Mouse (Mus musculus) CH12.LX (cell line): Measurements from ENCODE around the gene St6galnac1. TPM values are rescaled to one million over a fixed set of nuclear protein-coding genes. Genes with fewer than 3 reads are reported as not detected.

Source experiments
- DNase-seq: peaks from one replicate; pipeline ENCODE4 v3.0.0-alpha.2; 2013; ENCODE audit errors: extremely low read depth
- H3K27ac ChIP-seq: 2 replicates; pipeline ENCODE4 v1.5.1; 2012; ENCODE audit warnings: low read depth, mild to moderate bottlenecking, control low read depth, moderate library complexity; ENCODE audit not compliant: insufficient read depth
- H3K27me3 ChIP-seq: replicated peaks from 2 replicates; pipeline ENCODE3; 2012; ENCODE audit warnings: inconsistent platforms
- H3K36me3 ChIP-seq, 2 experiments: replicated peaks in 1 of 2; 2 replicates each; pipeline versions ENCODE3 to v1.6.1; 2012; ENCODE audit warnings: inconsistent platforms in 1 of 2, low read length in 1 of 2, mild to moderate bottlenecking in 1 of 2, mixed read lengths in 1 of 2, moderate library complexity in 1 of 2; ENCODE audit not compliant: control insufficient read depth in 1 of 2, insufficient read depth in 1 of 2
- H3K4me1 ChIP-seq, 2 experiments: 2 replicates each; pipeline ENCODE4 v1.6.1; 2012; ENCODE audit warnings: inconsistent platforms in 1 of 2, moderate library complexity in 1 of 2; ENCODE audit not compliant: insufficient read depth in 2 of 2, control insufficient read depth in 1 of 2
- H3K4me2 ChIP-seq: 2 replicates; pipeline ENCODE4 v1.6.1; 2012; ENCODE audit warnings: low read depth, mild to moderate bottlenecking, control low read depth; ENCODE audit not compliant: poor library complexity, insufficient read depth, severe bottlenecking
- H3K4me3 ChIP-seq, 3 experiments: fragments of 150-350 bp in 1 of 3; sonication (generic) in 1 of 3; replicated peaks in 1 of 3; 2 replicates each; pipeline versions ENCODE3 to v1.5.1; 2011 to 2012; ENCODE audit warnings: low read depth in 2 of 3, low read length in 2 of 3, mild to moderate bottlenecking in 2 of 3, moderate library complexity in 2 of 3, control low read depth in 1 of 3, improper control_type of control experiment in 1 of 3, inconsistent platforms in 1 of 3, mixed read lengths in 1 of 3; ENCODE audit not compliant: poor library complexity in 1 of 3
- H3K79me2 ChIP-seq: replicated peaks from 2 replicates; pipeline ENCODE4 v1.6.1; 2012; ENCODE audit warnings: mild to moderate bottlenecking, moderate library complexity; ENCODE audit not compliant: control insufficient read depth, poor library complexity, insufficient read depth, severe bottlenecking; ENCODE audit errors: extremely low read depth
- H3K9ac ChIP-seq: 2 replicates; pipeline ENCODE4 v1.6.1; 2012; ENCODE audit warnings: low read depth, mild to moderate bottlenecking, control low read depth, moderate library complexity; ENCODE audit not compliant: insufficient read depth
- H3K9me3 ChIP-seq: replicated peaks from 2 replicates; pipeline ENCODE3; 2012; ENCODE audit warnings: low read length, inconsistent platforms, mixed read lengths
- BHLHE40 ChIP-seq: IDR thresholded peaks from 2 replicates; pipeline ENCODE4 v1.6.1; 2011; ENCODE audit warnings: mild to moderate bottlenecking, low read depth, low read length, improper control_type of control experiment
- CTCF ChIP-seq, 2 experiments: IDR thresholded peaks in 1 of 2; conservative IDR thresholded peaks in 1 of 2; 2 replicates each; pipeline ENCODE4 v1.5.1; 2011 to 2012; ENCODE audit warnings: low read depth in 2 of 2, low read length in 2 of 2, improper control_type of control experiment in 1 of 2, inconsistent platforms in 1 of 2, mild to moderate bottlenecking in 1 of 2, moderate library complexity in 1 of 2
- ELF1 ChIP-seq: IDR thresholded peaks from 2 replicates; pipeline ENCODE4 v1.6.1; 2014; ENCODE audit warnings: low read depth, mild to moderate bottlenecking, inconsistent platforms, low read length, improper control_type of control experiment
- ETS1 ChIP-seq: conservative IDR thresholded peaks from 2 replicates; pipeline ENCODE4 v1.6.1; 2012; ENCODE audit warnings: low read depth, mild to moderate bottlenecking, inconsistent platforms, low read length, improper control_type of control experiment, moderate library complexity
- GABPA ChIP-seq: IDR thresholded peaks from 2 replicates; pipeline ENCODE4 v1.6.1; 2012; ENCODE audit warnings: low read depth, low read length, improper control_type of control experiment, inconsistent platforms; ENCODE audit not compliant: insufficient replicate concordance
- IRF4 ChIP-seq: IDR thresholded peaks from 2 replicates; pipeline ENCODE4 v1.6.1; 2014; ENCODE audit warnings: low read depth, mild to moderate bottlenecking, inconsistent platforms, low read length, improper control_type of control experiment
- JUN ChIP-seq: IDR thresholded peaks from 2 replicates; pipeline ENCODE4 v1.6.1; 2011; ENCODE audit warnings: low read depth, mild to moderate bottlenecking, low read length, improper control_type of control experiment, moderate library complexity; ENCODE audit not compliant: insufficient read depth
- JUND ChIP-seq: conservative IDR thresholded peaks from 2 replicates; pipeline ENCODE4 v1.6.1; 2011; ENCODE audit warnings: low read depth, low read length, improper control_type of control experiment
- MAX ChIP-seq: IDR thresholded peaks from 2 replicates; pipeline ENCODE4 v1.6.1; 2011; ENCODE audit warnings: low read length, improper control_type of control experiment
- MAZ ChIP-seq: IDR thresholded peaks from 2 replicates; pipeline ENCODE4 v1.6.1; 2012; ENCODE audit warnings: low read depth, mild to moderate bottlenecking, inconsistent platforms, low read length, improper control_type of control experiment, moderate library complexity
- MYC ChIP-seq: IDR thresholded peaks from 2 replicates; pipeline ENCODE4 v1.6.1; 2011; ENCODE audit warnings: low read depth, mild to moderate bottlenecking, improper control_type of control experiment, low read length
- PAX5 ChIP-seq: IDR thresholded peaks from 2 replicates; pipeline ENCODE4 v1.6.1; 2012; ENCODE audit warnings: low read length, inconsistent platforms, mixed read lengths
- POLR2A ChIP-seq: IDR thresholded peaks from 2 replicates; pipeline ENCODE4 v1.6.1; 2011; ENCODE audit warnings: low read depth, mild to moderate bottlenecking, improper control_type of control experiment, low read length
- RAD21 ChIP-seq: IDR thresholded peaks from 2 replicates; pipeline ENCODE4 v1.6.1; 2011; ENCODE audit warnings: low read depth, mild to moderate bottlenecking, low read length, improper control_type of control experiment, moderate library complexity
- SMC3 ChIP-seq: IDR thresholded peaks from 2 replicates; pipeline ENCODE4 v1.6.1; 2011; ENCODE audit warnings: low read depth, low read length, improper control_type of control experiment
- TCF12 ChIP-seq: IDR thresholded peaks from 2 replicates; pipeline ENCODE4 v1.6.1; 2014; ENCODE audit warnings: low read depth, mild to moderate bottlenecking, inconsistent platforms, low read length, improper control_type of control experiment
- UBTF ChIP-seq: IDR thresholded peaks from 2 replicates; pipeline ENCODE4 v1.6.1; 2012; ENCODE audit warnings: low read depth, mild to moderate bottlenecking, inconsistent platforms, low read length, improper control_type of control experiment, moderate library complexity
- USF2 ChIP-seq: conservative IDR thresholded peaks from 2 replicates; pipeline ENCODE4 v1.6.1; 2011; ENCODE audit warnings: low read depth, low read length, improper control_type of control experiment
- ZC3H11A ChIP-seq: IDR thresholded peaks from 2 replicates; pipeline ENCODE4 v1.6.1; 2012; ENCODE audit warnings: low read depth, mild to moderate bottlenecking, inconsistent platforms, low read length, improper control_type of control experiment
- dilution Hi-C: fragments of 300-500 bp; cut with MboI; formaldehyde crosslinking; loops from 2 replicates; pipeline ENCODE4 v1.14.3; 2020; ENCODE audit warnings: low sequenced_read_pairs; ENCODE audit not compliant: extremely low pct_unique_long_range_greater_than_20kb, extremely low pct_ligation_motif_present
- in situ Hi-C: fragments of 300-500 bp; cut with MboI; formaldehyde crosslinking; loops from 3 replicates; pipeline ENCODE4 v1.14.3; 2019; ENCODE audit warnings: low sequenced_read_pairs, low pct_ligation_motif_present, low pct_unique_long_range_greater_than_20kb, mixed read lengths
- polyA plus RNA-seq: library from polyadenylated mRNA; unstranded; fragments of >175 nt; gene quantifications from 2 replicates; pipeline ENCODE4 v1.2.1, GENCODE M21; 2012; ENCODE audit warnings: low read depth; ENCODE audit not compliant: insufficient read length
- total RNA-seq, 2 experiments: library from RNA; depleted of rRNA; stranded (reverse); fragments of 300-350 nt in 1 of 2; fragments of >200 nt in 1 of 2; gene quantifications; 2 replicates each; pipeline ENCODE4 v1.2.3; 2012 to 2014

Gene St6galnac1
- total and polyA plus RNA-seq, 3 experiments = not detected

DNA sequence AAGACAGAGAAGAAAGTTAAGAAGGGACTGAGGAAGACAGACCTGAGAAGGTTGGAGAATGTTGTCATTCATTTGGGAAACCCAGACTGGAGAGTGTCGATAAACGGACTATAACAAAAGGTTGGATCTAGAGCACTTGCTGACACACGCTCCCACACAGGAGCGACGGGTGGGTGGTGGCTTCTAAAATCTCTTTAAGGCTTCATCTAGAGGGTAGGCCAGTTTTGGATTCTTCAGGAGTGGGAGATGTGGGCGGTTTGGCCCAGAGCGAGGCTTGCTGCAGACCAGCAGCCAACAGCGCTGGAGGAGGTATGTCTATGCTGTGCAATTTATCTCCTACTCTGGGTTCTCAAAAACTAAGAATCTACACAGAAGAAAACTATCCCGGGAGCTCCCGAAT is 47.3 kb upstream of the St6galnac1 start:
- Histone ChIP-seq H3K27me3 (no peaks in the 10 kb centered on the region), H3K4me1 (0 out of 4 replicates have a peak, but pooled peaks cover 0 to 2% of the 10 kb centered on the region in 2 experiments), H3K79me2 (no peaks in the 10 kb centered on the region), H3K27ac (no peak overlapping the region), H3K36me3 (no peaks in the 10 kb centered on the region), H3K4me3 (no peak overlapping the region), H3K9ac (no peak overlapping the region), H3K4me2 (no peak overlapping the region), H3K9me3 (no peaks in the 10 kb centered on the region)
- in situ Hi-C loops (no loop called here), dilution Hi-C loops (no loop called here)
- DNase-seq = no peak
- TF ChIP-seq ZC3H11A (no peak), SMC3 (no peak), UBTF (no peak), JUND (no peak), IRF4 (no peak), BHLHE40 (no peak), POLR2A (no peak), MAX (no peak), TCF12 (no peak), CTCF (conservative IDR thresholded peaks at IDR 0.05 in 1 of 2, IDR thresholded peaks at IDR 0.05 in 1 of 2; ENCODE audit: low read depth in 2 of 2, low read length in 2 of 2) (no peak), JUN (no peak), MAZ (no peak), ETS1 (no peak), PAX5 (no peak), ELF1 (no peak), RAD21 (no peak)

DNA sequence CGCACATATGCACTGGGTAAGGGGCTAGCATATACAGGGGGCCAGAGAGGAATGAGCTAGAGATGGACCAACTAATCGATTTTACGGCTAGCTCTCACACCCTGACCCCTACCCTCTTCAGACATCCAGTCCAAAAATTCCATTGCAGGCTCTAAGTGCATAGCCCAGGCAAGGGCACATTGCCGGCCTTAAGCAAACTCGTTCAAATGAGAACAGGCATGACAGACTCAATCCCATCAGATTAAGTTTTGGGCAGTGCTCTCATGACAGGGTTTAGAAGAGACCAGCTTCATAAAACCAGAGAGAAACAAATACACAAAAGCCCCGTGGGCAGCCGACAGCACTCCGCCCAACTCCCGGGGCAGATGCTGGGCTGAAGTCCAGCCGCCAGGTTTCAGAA is 46.9 kb upstream of the St6galnac1 start:
- in situ Hi-C loops = no loop called here
- no peak overlapping the region for H3K4me3 ChIP-seq
- no peak overlapping the region for H3K27ac ChIP-seq
- H3K9ac ChIP-seq = no peak overlapping the region
- H3K36me3 ChIP-seq = no peaks in the 10 kb centered on the region
- H3K27me3 ChIP-seq = no peaks in the 10 kb centered on the region
- H3K4me1 ChIP-seq = 0 out of 4 replicates have a peak, but pooled peaks cover 0 to 2% of the 10 kb centered on the region in 2 experiments
- DNase-seq = no peak
- H3K4me2 ChIP-seq = no peak overlapping the region
- no peaks in the 10 kb centered on the region for H3K79me2 ChIP-seq
- dilution Hi-C loops = no loop called here
- no peaks in the 10 kb centered on the region for H3K9me3 ChIP-seq
- no peak for TF ChIP-seq GABPA
- TF ChIP-seq ELF1 = no peak
- TF ChIP-seq USF2 = no peak
- TF ChIP-seq MYC = no peak
